Mouse (Mus musculus) lung, embryonic 16.5 days (tissue): ENCODE measurements around the gene Fgfr2. TPM values are rescaled to one million over a fixed set of nuclear protein-coding genes. Genes with fewer than 3 reads are reported as not detected.

Experiments
- ATAC-seq: fragments of 200-750 bp; cut with Nextera tagmentation; 2 replicates; pipeline ENCODE4 v1.8.0; 2017; ENCODE audit warnings: low read depth, mild to moderate bottlenecking, moderate library complexity
- H3K27ac ChIP-seq: fragments of 300-500 bp; sonication (generic); 2 replicates; pipeline ENCODE4 v1.5.1; 2014; ENCODE audit warnings: mild to moderate bottlenecking, control low read depth, low read length
- H3K27me3 ChIP-seq: fragments of 300-500 bp; sonication (generic); 2 replicates; pipeline ENCODE4 v1.6.1; 2014; ENCODE audit warnings: low read depth, low read length, mixed read lengths; ENCODE audit not compliant: control insufficient read depth, insufficient read depth
- H3K36me3 ChIP-seq: fragments of 300-500 bp; sonication (generic); 2 replicates; pipeline ENCODE4 v1.6.1; 2014; ENCODE audit warnings: low read length; ENCODE audit not compliant: control insufficient read depth, insufficient read depth
- H3K4me1 ChIP-seq: fragments of 300-500 bp; sonication (generic); replicated peaks from 2 replicates; pipeline ENCODE4 v1.6.1; 2014; ENCODE audit warnings: low read length, mixed read lengths; ENCODE audit not compliant: control insufficient read depth, insufficient read depth
- H3K4me2 ChIP-seq: fragments of 300-500 bp; sonication (generic); 2 replicates; pipeline ENCODE4 v1.6.1; 2014; ENCODE audit warnings: low read depth, low read length, control low read depth
- H3K4me3 ChIP-seq: fragments of 300-500 bp; sonication (generic); 2 replicates; pipeline ENCODE4 v1.5.1; 2014; ENCODE audit warnings: mild to moderate bottlenecking, low read length, control low read depth
- H3K9ac ChIP-seq: fragments of 300-500 bp; sonication (generic); 2 replicates; pipeline ENCODE4 v1.6.1; 2014; ENCODE audit warnings: low read length, control low read depth
- H3K9me3 ChIP-seq: fragments of 300-500 bp; sonication (generic); 2 replicates; pipeline ENCODE4 v1.6.1; 2016; ENCODE audit warnings: low read length; ENCODE audit not compliant: control insufficient read depth
- WGBS: fragments of 180-500 bp; shearing (Covaris S2); extraction: QIAGEN DNeasy Blood & Tissue Kit; methylation state at CpG from one replicate; pipeline ENCODE4 v1.1.7; 2014; 5-methylcytosine and 5-hydroxymethylcytosine counted together
- polyA plus RNA-seq: library from polyadenylated mRNA; unstranded; fragments of >200 nt; fragmentation: Nextera tagmentation; extraction: Ambion mirVana; gene quantifications from 2 replicates; pipeline ENCODE4 v1.2.1, GENCODE M21; 2015

Fgfr2 gene
- polyA plus RNA-seq, 1 experiment from 2014 or later, result 175 TPM

GRCm38 (mm10) chr7:132999061-132999460, 124.1 kb downstream of the Fgfr2 start:
- H3K27me3 ChIP-seq, result no peaks in the 10 kb centered on the region
- no peak overlapping the region for H3K4me2 ChIP-seq
- no peak overlapping the region for H3K27ac ChIP-seq
- WGBS, result 91% methylated on average over 11 of the region's 11 CpGs
- H3K9ac ChIP-seq, result no peak overlapping the region
- H3K9me3 ChIP-seq, result no peaks in the 10 kb centered on the region
- no peak for ATAC-seq
- H3K4me1 ChIP-seq, result peaks cover 2% of the 10 kb centered on the region
- H3K4me3 ChIP-seq, result no peak overlapping the region
- H3K36me3 ChIP-seq, result peaks cover 29% of the 10 kb centered on the region

- H3K36me3 ChIP-seq, result peaks cover 29% of the 10 kb centered on the region
- no peaks in the 10 kb centered on the region for H3K9me3 ChIP-seq
- ATAC-seq, result no peak
- no peak overlapping the region for H3K27ac ChIP-seq
- H3K4me3 ChIP-seq, result no peak overlapping the region
- no peaks in the 10 kb centered on the region for H3K4me1 ChIP-seq
- H3K4me2 ChIP-seq, result no peak overlapping the region
- H3K27me3 ChIP-seq, result no peaks in the 10 kb centered on the region
- no peak overlapping the region for H3K9ac ChIP-seq
- WGBS, result 94% methylated on average over 12 of the region's 12 CpGs
These were observed 124.5 kb downstream of the Fgfr2 start for GRCm38 (mm10) chr7:132998639-132999038.

- Histone ChIP-seq H3K9ac (no peak overlapping the region), H3K27me3 (no peaks in the 10 kb centered on the region), H3K27ac (no peak overlapping the region), H3K9me3 (no peaks in the 10 kb centered on the region), H3K4me3 (no peak overlapping the region), H3K4me1 (no peaks in the 10 kb centered on the region), H3K36me3 (peaks cover 37% of the 10 kb centered on the region), H3K4me2 (no peak overlapping the region)
- 87% methylated on average over 5 of the region's 5 CpGs for WGBS
- no peak; the same call in 1 of the 2 replicates for ATAC-seq
These were observed 126.8 kb downstream of the Fgfr2 start for GRCm38 (mm10) chr7:132996391-132996790.

DNA sequence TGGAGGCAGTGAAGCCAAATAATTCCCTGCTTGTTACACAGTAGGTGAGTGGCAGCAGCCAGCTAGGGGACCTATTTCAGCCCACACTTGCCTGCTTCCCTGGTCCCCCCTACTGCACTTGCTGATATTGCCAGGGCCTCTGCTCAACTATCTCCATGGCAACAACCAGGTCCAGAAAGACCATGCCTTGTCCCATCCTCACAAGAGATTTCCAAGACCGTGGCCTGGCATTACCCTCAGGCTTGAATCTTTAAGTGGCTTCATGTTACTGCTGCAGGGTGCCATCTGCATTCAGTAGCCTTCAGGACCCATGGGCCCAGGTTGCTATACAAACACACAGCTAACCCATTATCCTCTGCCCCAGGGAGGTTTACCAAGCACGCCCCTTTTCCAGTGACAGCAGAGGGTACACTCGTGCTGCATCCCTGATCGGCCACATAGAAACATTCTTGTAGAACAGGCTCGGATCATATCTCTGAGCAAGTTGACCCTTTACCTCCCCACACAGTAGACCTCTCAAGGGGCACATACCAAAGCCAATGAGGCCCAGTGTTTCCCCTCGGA, 128.4 kb downstream of the Fgfr2 start:
- peaks cover 53% of the 10 kb centered on the region for H3K36me3 ChIP-seq

GRCm38 (mm10) chr7:132994120-132994519, 129.0 kb downstream of the Fgfr2 start:
- no peak for ATAC-seq
- H3K36me3 ChIP-seq, result peaks cover 57% of the 10 kb centered on the region

More for the DNA sequence above, 128.4 kb downstream of the Fgfr2 start:
- 68% methylated on average over 6 of the region's 6 CpGs for WGBS
- Histone ChIP-seq H3K4me1 (no peaks in the 10 kb centered on the region), H3K27ac (no peak overlapping the region), H3K9ac (no peak overlapping the region), H3K4me2 (no peak overlapping the region), H3K4me3 (no peak overlapping the region), H3K27me3 (no peaks in the 10 kb centered on the region), H3K9me3 (no peaks in the 10 kb centered on the region)
- ATAC-seq, result no peak

DNA sequence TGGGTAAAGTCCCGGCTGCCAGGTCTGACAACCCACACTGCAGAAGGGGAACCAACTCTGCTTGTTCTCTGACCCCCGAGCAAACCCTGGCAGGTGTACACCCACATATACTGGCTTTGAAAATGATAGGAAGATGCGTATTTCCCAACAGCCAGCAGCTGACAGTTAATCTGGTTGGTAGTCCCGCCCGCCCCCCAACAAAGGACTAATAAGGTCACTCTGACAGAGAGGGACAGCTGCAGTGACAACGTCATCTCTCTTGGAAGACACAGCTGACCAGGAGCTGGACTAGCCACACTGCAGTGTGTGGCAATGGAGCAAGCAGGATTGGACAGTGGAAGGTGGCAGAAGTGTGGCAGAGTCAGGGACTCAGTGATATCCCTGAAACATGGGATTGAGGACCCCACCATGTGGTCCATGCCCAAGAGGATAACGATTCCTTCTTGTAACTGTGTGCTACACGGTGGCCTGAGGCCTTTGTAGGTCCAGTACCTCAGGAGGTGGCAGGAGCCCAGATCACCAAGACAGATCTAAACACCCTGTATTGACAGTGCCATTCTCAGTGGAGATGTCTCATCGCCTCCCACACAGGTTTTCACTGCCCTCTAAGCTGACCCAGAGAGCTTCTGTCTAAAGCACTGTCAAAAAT, 130.1 kb downstream of the Fgfr2 start:
- 90% methylated on average over 9 of the region's 9 CpGs for WGBS
- Histone ChIP-seq H3K27me3 (no peaks in the 10 kb centered on the region), H3K27ac (no peak overlapping the region), H3K9ac (no peak overlapping the region), H3K4me3 (no peak overlapping the region), H3K9me3 (no peaks in the 10 kb centered on the region), H3K4me2 (no peak overlapping the region), H3K36me3 (peaks cover 52% of the 10 kb centered on the region), H3K4me1 (no peaks in the 10 kb centered on the region)
- no peak for ATAC-seq

More at GRCm38 (mm10) chr7:132994120-132994519, 129.0 kb downstream of the Fgfr2 start:
- no peaks in the 10 kb centered on the region for H3K4me1 ChIP-seq
- WGBS, result 86% methylated on average over 8 of the region's 8 CpGs
- no peak overlapping the region for H3K4me2 ChIP-seq
- H3K4me3 ChIP-seq, result no peak overlapping the region
- no peaks in the 10 kb centered on the region for H3K9me3 ChIP-seq
- no peak overlapping the region for H3K27ac ChIP-seq
- H3K27me3 ChIP-seq, result no peaks in the 10 kb centered on the region
- no peak overlapping the region for H3K9ac ChIP-seq

DNA sequence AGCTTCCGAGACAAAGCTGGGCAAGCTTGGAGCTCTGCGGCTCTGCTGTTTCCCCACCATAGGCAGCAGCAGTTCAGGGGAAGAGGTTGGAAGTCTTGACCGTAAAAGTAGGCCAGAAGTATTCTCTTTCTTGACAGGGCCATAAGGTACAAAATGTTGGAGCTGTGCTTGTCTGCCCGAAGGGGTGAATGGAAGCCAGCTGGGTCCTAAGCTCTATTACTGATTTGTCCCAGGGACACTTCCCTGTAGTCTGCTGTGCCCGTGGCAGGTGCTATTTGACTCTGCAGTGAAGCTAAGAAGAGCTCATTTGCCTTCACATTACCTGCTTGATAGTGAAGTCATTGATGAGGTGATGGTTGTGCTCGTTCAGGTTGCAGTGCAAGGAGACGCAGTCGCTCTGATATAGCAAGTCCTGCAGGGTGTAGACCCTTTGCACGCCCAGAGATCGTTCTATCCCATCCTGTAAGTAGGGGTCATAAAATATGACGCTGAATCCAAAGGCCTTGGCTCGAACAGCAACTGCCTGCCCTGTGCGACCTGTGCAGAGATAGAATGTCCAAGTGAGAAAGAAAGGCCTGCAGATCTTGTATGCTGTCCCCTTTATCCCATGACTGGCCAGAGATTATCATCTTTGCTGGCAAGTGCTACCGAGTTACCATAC, 131.8 kb downstream of the Fgfr2 start:
- Histone ChIP-seq H3K9me3 (no peaks in the 10 kb centered on the region), H3K27me3 (no peaks in the 10 kb centered on the region), H3K27ac (no peak overlapping the region), H3K36me3 (peaks cover 51% of the 10 kb centered on the region), H3K4me3 (no peak overlapping the region), H3K4me2 (no peak overlapping the region), H3K4me1 (no peaks in the 10 kb centered on the region), H3K9ac (no peak overlapping the region)
- ATAC-seq, result no peak
- WGBS, result 89% methylated on average over 14 of the region's 14 CpGs

- Histone ChIP-seq H3K9ac (no peak overlapping the region), H3K4me2 (no peak overlapping the region), H3K9me3 (no peaks in the 10 kb centered on the region), H3K4me1 (no peaks in the 10 kb centered on the region), H3K4me3 (no peak overlapping the region), H3K27me3 (no peaks in the 10 kb centered on the region), H3K27ac (no peak overlapping the region), H3K36me3 (peaks cover 51% of the 10 kb centered on the region)
- 74% methylated on average over 5 of the region's 5 CpGs for WGBS
- ATAC-seq, result no peak
These were observed 133.3 kb downstream of the Fgfr2 start for GRCm38 (mm10) chr7:132989839-132990238.

DNA sequence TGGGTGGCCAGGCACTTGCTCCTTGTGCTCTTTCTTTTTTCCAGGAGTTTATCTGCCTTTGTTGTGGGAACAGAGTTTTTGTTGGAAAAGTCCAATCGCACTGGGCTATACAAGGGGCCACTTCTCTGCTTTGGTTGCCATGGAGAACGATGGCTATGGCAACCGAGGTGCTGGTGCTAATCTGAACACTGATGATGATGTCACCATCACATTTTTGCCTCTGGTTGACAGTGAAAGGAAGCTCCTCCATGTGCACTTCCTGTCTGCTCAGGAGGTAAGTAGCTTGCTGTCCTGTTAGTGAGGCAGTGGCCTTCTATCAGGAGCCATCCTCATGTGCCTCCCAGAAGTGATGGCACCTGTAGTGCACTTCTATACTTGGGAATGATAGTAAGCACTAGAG, 140.5 kb downstream of the Fgfr2 start:
- Histone ChIP-seq H3K4me2 (no peak overlapping the region), H3K4me1 (no peaks in the 10 kb centered on the region)
- WGBS, result 53% methylated on average over 3 of the region's 3 CpGs

More for the DNA sequence above, 140.5 kb downstream of the Fgfr2 start:
- Histone ChIP-seq H3K36me3 (peaks cover 17% of the 10 kb centered on the region), H3K27ac (no peak overlapping the region), H3K9me3 (no peaks in the 10 kb centered on the region), H3K9ac (no peak overlapping the region), H3K27me3 (no peaks in the 10 kb centered on the region), H3K4me3 (no peak overlapping the region)
- ATAC-seq, result no peak
